ENCODE assay signal across 11 mouse cellular contexts in genomic region chr1:36883805-36884204, GRCm38 (mm10). TPM values are rescaled to one million over a fixed set of nuclear protein-coding genes. Genes with fewer than 3 reads are reported as not detected.
DNase-seq lines count a peak whose midpoint lies in the region; ATAC-seq lines count a peak whose summit lies in the region.
"Had no signal": no experiment of that assay in that cellular context is flagged by ENCODE, and none has a peak within 500 bp of the region (broad histone marks: within the 10 kb centered on the region; RNA-seq: fewer than 3 reads in every experiment).

No protein-coding gene starts in this region.

- H3K4me3 ChIP-seq in midbrain, embryonic 13.5 days (replicated peaks) = no peak overlapping the region
- no peak overlapping the region for H3K4me3 ChIP-seq in midbrain, embryonic 11.5 days (ENCODE audit: low read depth, low read length)
- no peak overlapping the region for H3K4me3 ChIP-seq in stomach, embryonic 14.5 days (ENCODE audit: low read depth, low read length)
- H3K4me3 ChIP-seq: embryonic facial prominence, embryonic 15.5 days had no signal

- peak; percentile 17 for DNase-seq in embryo, embryonic 10 days (ENCODE audit: low spot score)
- DNase-seq in embryo, embryonic 9.5 days (ENCODE audit: extremely low spot score) = no peak
- no peak for DNase-seq in midbrain, embryonic 11.5 days (ENCODE audit: low spot score, missing footprints)
- no peak for DNase-seq in frontal cortex, postnatal 10 days (ENCODE audit: low spot score in 2 of 2)
- no peak for DNase-seq in kidney, adult 18-20 months
- DNase-seq: kidney, adult 11 months; liver, postnatal 0 days had no signal

- peaks cover 11% of the 10 kb centered on the region for H3K4me1 ChIP-seq in midbrain, embryonic 13.5 days (replicated peaks)
- peaks cover 3% of the 10 kb centered on the region; the same call in 1 of the 2 replicates for H3K4me1 ChIP-seq in midbrain, embryonic 11.5 days (ENCODE audit: control insufficient read depth, insufficient read depth, low read length)
- H3K4me1 ChIP-seq in stomach, embryonic 14.5 days (ENCODE audit: control insufficient read depth, insufficient read depth, low read length) = peaks cover 15% of the 10 kb centered on the region

- H3K9me3 ChIP-seq in midbrain, embryonic 13.5 days = no peaks in the 10 kb centered on the region
- no peaks in the 10 kb centered on the region for H3K9me3 ChIP-seq in midbrain, embryonic 11.5 days (ENCODE audit: control insufficient read depth, low read length)
- no peaks in the 10 kb centered on the region for H3K9me3 ChIP-seq in stomach, embryonic 14.5 days (ENCODE audit: control insufficient read depth, low read depth, low read length)
- H3K9me3 ChIP-seq: embryonic facial prominence, embryonic 15.5 days had no signal

- H3K4me2 ChIP-seq in midbrain, embryonic 13.5 days (replicated peaks) = no peak overlapping the region
- no peak overlapping the region for H3K4me2 ChIP-seq in midbrain, embryonic 11.5 days
- H3K4me2 ChIP-seq in stomach, embryonic 14.5 days (replicated peaks; ENCODE audit: low read depth, low read length) = no peak overlapping the region
- H3K4me2 ChIP-seq: embryonic facial prominence, embryonic 15.5 days had no signal

- H3K9ac ChIP-seq in midbrain, embryonic 13.5 days (replicated peaks) = no peak overlapping the region
- H3K9ac ChIP-seq in midbrain, embryonic 11.5 days (ENCODE audit: low read length) = no peak overlapping the region
- no peak overlapping the region for H3K9ac ChIP-seq in stomach, embryonic 14.5 days (replicated peaks; ENCODE audit: low read depth, low read length)
- H3K9ac ChIP-seq: embryonic facial prominence, embryonic 15.5 days; liver, postnatal 0 days had no signal

- no peak for ATAC-seq in midbrain, embryonic 13.5 days
- no peak for ATAC-seq in midbrain, embryonic 11.5 days (ENCODE audit: low FRiP score)
- ATAC-seq in inflammation-experienced regulatory T-cells, adult 6 months = peak; percentile 30
- ATAC-seq in stomach, embryonic 14.5 days (ENCODE audit: insufficient number of reproducible peaks, insufficient read depth, low FRiP score, low read depth) = no peak
- ATAC-seq: liver, postnatal 0 days had no signal

- peak overlapping the region; percentile 19; the same call in 1 of the 2 replicates for H3K27ac ChIP-seq in midbrain, embryonic 13.5 days
- no peak overlapping the region for H3K27ac ChIP-seq in midbrain, embryonic 11.5 days (ENCODE audit: low read depth, low read length)
- peak overlapping the region; percentile 2; the same call in 1 of the 2 replicates for H3K27ac ChIP-seq in stomach, embryonic 14.5 days (ENCODE audit: low read length)
- H3K27ac ChIP-seq: embryonic facial prominence, embryonic 15.5 days had no signal

- peaks cover 15% of the 10 kb centered on the region for H3K36me3 ChIP-seq in midbrain, embryonic 13.5 days
- H3K36me3 ChIP-seq in midbrain, embryonic 11.5 days (ENCODE audit: control insufficient read depth, insufficient read depth, low read length) = no peaks in the 10 kb centered on the region
- H3K36me3 ChIP-seq in stomach, embryonic 14.5 days (ENCODE audit: control insufficient read depth, insufficient read depth, low read length) = peaks cover 18% of the 10 kb centered on the region

- 73% methylated on average over 2 of the region's 2 CpGs for WGBS in midbrain, embryonic 13.5 days
- WGBS in midbrain, embryonic 11.5 days = 70% methylated on average over 2 of the region's 2 CpGs
- WGBS in stomach, embryonic 14.5 days = 49% methylated on average over 2 of the region's 2 CpGs

- no peaks in the 10 kb centered on the region for H3K27me3 ChIP-seq in midbrain, embryonic 13.5 days
- no peaks in the 10 kb centered on the region for H3K27me3 ChIP-seq in midbrain, embryonic 11.5 days (ENCODE audit: control insufficient read depth, insufficient read depth, low read length)
- no peaks in the 10 kb centered on the region for H3K27me3 ChIP-seq in stomach, embryonic 14.5 days (ENCODE audit: control insufficient read depth, insufficient read depth, low read length)
- H3K27me3 ChIP-seq: embryonic facial prominence, embryonic 15.5 days had no signal

RNA-seq across cellular contexts. Expression of gene Tmem131, which starts 59.7 kb away (rescaled TPM):
- polyA plus RNA-seq in midbrain, embryonic 13.5 days (2015; fragmentation: Nextera tagmentation; extraction: Ambion mirVana) = 12.6 and 13.2 TPM in 2 replicates
- 14.7 and 15.2 TPM in 2 replicates for polyA plus RNA-seq in midbrain, embryonic 11.5 days (2014; fragmentation: Nextera tagmentation; extraction: Ambion mirVana)
- 10 to 100 TPM in 2 of 3 experiments, 1 to 10 TPM in 1; 7.5 to 15.1 (median 13.0) TPM for polyA plus RNA-seq in inflammation-experienced regulatory T-cells, adult 6 months (2017; shearing (Covaris generic))
- polyA plus RNA-seq in stomach, embryonic 14.5 days (2014; fragmentation: Nextera tagmentation; extraction: Ambion mirVana) = 28.2 and 31.3 TPM in 2 replicates
